Mouse (Mus musculus) v-Abl transformed pro-B cells (cell line): ENCODE measurements around the gene Dek.

Experiments used
- in situ Hi-C, 2 experiments: fragments of 400-800 bp; cut with MboI; formaldehyde crosslinking; loops; one replicate each; pipeline ENCODE4 v1.15.1; 2025; ENCODE audit not compliant: unreplicated experiment in 2 of 2

Dek gene

DNA sequence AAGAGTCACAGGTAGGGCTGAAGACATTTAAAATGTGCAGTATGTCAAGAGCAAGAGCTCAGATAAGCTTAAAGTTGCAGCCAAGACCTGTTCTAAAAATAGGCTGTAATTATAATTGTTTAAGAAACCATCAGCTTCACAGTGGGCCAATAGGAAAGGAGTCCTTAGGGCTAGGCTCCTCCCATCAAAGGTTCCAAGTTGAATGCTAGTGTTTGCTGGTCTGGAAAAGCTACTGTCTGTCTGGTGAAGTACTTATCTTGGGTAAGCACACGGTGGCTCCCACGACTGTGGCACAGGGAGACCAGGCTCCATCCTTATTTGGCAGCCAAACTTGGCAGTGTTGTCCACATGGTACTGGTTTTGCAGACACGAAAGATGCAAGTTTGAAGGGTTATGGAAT, 6.9 kb upstream of the Dek start:
- in situ Hi-C loops = loop anchor here in 1 of 2 experiments (25.0 kb wide), 1 partner anchor 376 kb away; the partner anchor contains the start of gene Nup153

DNA sequence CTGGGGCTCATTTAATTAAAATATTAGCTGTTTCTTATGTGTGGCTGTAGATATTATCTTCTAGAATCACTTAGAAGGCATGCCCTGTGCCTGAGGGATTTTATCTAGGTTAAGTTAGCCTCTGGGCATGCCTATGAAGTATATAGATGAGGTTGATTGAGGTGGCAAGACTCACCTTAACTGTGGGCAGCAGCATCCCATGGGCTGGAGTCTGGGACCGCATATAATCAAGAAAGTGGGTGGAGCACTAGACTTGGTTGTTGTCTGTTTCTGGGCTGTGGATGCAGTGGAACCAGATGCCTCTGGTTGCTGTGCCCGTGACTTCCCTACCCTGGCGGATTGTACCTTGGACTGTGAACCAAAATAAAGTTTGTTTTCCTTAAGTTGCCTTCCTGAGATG, 6.1 kb upstream of the Dek start:
- in situ Hi-C loops = loop anchor here in 1 of 2 experiments (25.0 kb wide), 1 partner anchor 375 kb away; the partner anchor contains the start of gene Nup153

DNA sequence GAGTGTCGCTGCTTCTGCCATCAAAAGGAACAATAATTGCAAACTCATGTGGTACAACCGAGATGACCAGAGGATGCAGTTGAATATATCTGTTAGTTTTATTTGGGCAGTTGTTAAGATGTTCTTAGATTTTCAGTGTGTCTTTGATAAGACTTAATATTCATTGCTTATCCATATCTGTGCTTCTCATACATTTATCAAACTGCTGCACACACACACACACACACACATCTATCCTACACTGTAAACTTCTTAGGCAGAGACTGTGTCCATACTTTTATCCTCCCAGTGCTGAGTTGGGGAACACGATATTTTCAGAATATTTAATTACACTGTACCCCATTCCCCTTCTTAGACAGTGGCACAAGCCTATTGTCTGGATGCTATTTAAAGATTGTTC, 5.2 kb upstream of the Dek start:
- in situ Hi-C loops = loop anchor here in 1 of 2 experiments (25.0 kb wide), 1 partner anchor 374 kb away; the partner anchor contains the start of gene Nup153

DNA sequence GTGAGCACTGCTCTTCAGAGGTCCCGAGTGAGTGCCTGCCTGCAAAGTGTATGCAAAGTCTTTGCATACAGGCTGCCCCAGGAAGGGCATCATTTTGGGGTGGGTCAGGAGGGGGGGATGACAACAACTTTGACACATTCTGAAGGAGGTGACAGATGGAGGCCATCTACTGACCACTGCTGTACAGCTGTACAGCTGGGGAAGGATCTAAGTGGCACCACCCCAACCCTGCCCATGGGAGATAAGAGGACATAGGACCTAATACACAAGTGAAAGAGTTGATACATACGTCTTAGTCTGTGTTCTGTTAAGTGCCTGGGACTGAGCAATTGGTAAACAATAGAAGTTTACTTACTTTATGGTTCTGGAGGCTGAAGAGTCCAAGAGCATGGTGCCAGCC, 3.2 kb upstream of the Dek start:
- in situ Hi-C loops = loop anchor here (10.0 to 25.0 kb wide), 2 partner anchors 64 to 372 kb away; partner anchors contain the start of genes Kdm1b (in 2 of the 2), Tpmt (in 2 of the 2) and Nup153 (in 1 of the 2)

DNA sequence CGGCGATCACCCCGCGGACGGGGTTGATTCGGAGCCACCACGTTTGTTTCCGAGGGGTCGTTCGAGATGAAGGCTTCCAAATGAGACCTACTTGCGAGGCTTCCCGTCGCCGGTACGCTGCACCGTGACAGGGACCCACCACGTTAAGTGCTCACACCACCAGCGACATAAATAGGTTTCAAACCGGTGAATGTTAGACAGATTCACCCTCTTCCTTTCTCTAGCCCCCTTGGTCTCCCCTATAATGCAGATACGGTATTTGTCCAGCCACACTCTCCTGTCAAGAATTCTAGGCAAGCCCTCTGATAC, 533 bp upstream of the Dek start:
- in situ Hi-C loops = loop anchor here (10.0 to 25.0 kb wide), 2 partner anchors 62 to 369 kb away; partner anchors contain the start of genes Kdm1b (in 2 of the 2), Tpmt (in 2 of the 2) and Nup153 (in 1 of the 2)

DNA sequence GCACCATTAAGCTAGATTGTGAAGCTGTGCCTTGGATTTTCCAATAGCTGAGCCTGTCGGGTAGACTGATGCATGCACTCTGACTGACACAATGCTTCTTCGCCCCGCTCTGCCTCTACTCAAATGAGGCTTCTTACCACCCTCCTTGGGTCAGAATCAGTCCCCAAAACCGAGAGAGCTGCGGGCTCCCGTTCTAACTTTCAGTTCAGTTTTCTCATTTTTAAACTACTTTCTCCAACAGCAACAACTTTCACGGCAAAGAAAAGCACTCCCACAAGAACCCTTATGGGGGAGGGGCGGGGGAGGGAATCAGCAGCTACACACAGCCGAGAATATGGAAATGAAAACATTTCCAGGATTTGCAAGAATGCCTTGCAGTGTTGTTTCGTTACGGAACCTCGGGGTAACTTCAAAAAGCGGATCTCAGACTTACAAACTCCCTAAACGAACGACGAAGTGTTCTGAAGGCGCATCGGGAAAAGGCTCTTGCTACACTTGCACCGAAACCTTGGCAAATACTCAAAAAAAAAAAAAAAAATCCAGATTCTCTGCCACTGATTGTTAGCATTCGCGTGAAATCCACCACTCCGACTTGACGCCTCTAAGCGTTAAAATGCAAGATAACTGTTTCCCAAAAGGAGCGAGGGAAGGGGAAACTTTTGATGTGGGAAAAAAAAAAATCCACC, 1.0 kb downstream of the Dek start:
- in situ Hi-C loops = loop anchor here (10.0 to 25.0 kb wide), 2 partner anchors 60 to 368 kb away; partner anchors contain the start of genes Kdm1b (in 2 of the 2), Tpmt (in 2 of the 2) and Nup153 (in 1 of the 2)

DNA sequence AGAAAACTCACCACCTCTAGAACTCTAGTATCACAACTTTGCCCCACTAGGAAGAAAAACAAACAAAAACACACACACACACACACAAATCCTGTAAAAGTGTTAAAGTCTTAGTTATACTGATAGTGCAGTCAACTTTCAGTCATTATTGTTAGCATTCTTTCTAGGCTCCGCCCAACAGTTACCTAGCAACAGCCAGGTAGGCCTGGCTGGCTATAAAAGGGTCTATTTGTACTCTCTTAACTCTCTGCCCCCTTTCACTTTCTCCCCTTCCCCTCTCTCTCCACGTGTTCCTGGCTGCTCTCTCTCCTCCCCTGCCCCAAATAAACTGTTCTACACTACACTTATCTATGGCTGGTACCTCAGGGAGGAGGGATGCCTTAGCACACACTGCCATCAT, 1.9 kb downstream of the Dek start:
- in situ Hi-C loops = loop anchor here (10.0 to 25.0 kb wide), 2 partner anchors 59 to 367 kb away; partner anchors contain the start of genes Kdm1b (in 2 of the 2), Tpmt (in 2 of the 2) and Nup153 (in 1 of the 2)

DNA sequence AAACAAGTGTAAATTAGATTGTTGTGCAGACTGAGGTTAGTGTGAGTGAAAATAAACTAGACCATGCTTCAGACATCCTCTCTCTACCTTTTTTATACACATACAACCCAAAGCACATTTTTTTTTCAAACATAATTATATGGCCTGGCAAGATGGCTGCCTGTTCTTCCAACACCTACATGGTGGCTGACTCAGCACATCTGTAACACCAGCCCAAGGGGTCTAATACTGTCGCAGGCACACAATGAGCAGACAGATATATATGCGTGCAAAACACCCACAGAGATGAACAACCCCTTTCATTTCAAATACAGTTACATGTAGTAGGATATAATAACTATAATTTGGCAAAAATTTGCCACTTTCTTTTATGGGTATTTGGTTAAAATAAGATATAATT, 5.4 kb downstream of the Dek start:
- in situ Hi-C loops = loop anchor here (10.0 to 25.0 kb wide), 2 partner anchors 56 to 363 kb away; partner anchors contain the start of genes Kdm1b (in 2 of the 2), Tpmt (in 2 of the 2) and Nup153 (in 1 of the 2)

DNA sequence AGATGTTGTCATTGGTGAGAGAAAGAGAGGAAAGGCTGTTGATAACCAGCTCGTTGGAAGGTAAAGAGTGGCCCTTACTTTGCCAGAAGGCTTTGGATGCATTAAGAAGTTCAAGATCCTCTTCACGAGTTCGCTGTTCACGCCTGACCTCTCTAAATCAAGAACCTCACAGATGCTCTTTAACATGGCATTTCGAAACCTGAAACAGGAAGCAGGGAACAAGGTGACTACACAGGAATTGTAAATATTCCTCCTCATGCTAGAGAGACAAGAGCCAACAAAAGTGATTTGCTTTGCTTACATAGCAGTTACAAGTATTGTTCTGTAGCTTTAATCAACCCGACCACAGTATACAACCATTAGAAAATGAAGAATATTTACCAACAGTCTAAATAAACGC, 6.7 kb downstream of the Dek start:
- in situ Hi-C loops = no loop called here

DNA sequence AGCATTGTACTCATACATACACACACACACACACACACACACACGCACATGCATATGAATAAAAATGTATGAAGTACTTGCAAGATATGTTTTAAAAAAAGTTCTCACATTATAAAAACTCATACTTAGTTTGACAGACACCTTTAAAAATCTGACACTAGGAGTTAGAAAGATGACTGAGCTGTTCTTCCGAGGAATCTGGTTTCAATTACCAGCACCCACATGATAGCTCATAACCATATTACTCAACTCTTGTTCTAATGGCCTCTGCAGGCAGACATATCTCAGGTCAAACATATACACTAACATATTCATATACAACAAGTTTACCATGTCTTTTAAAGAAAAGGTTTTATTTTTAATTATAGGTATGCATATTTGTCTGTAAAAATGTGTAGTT, 9.4 kb downstream of the Dek start:
- in situ Hi-C loops = no loop called here

DNA sequence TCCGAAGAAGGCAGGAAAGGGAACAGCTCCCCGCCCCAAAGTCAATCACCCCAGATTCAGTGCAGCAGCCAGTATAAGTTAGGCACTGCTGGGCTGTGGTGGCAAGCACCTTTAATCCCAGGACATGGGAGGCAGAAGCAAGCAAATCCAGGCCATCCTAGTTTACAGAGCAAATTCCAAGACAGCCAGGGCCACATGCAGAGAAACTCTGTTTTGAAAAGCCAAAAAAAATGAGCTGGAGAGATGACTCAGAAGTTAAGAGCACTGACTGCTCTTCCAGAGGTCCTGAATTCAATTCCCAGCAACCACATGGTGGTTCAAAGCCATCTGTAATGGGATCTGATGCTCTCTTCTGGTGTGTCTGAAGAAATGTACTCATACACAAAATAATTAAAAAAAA, 12.2 kb downstream of the Dek start:
- in situ Hi-C loops = no loop called here

DNA sequence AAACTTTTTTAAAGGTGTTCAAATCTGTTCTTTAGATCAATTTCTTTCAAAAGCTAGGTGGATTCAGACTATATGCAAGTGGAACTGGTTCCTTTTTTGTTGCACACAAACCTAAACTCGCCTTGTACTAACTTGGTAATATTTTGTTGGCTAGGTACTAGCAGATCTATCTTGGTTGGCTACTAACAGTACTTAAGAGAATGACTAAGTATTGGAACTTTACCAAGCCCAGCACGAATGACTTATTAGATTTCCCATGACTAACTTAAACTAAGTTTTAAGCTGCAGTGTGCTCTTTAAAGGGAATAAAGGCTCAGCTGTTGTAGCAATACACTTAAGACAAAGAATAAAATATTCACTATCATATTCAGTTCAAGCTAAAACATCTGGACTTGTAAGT, 16.7 kb downstream of the Dek start:
- in situ Hi-C loops = loop anchor here in 1 of 2 experiments (10.0 kb wide), 1 partner anchor 196 kb away; no protein-coding TSS in a partner anchor

DNA sequence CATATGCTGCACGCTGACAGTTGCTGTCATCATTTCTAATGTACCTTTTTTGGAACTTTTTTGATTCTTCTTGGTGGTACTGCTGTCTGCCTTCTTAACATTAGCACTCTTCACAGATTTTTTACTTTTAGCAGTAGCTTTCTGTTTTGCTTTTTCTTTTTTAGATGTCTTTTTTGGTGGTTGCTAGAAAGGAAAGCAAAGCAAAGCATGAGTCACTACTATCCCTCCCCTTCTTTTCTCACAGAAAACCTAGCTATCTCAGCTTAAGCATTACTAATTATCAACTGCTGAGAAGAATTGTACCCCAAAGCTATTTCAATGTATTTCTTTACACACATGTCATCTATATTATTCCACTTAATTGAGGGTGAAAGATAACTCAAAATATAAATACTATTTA, 17.6 kb downstream of the Dek start:
- in situ Hi-C loops = loop anchor here in 1 of 2 experiments (10.0 kb wide), 1 partner anchor 196 kb away; no protein-coding TSS in a partner anchor

DNA sequence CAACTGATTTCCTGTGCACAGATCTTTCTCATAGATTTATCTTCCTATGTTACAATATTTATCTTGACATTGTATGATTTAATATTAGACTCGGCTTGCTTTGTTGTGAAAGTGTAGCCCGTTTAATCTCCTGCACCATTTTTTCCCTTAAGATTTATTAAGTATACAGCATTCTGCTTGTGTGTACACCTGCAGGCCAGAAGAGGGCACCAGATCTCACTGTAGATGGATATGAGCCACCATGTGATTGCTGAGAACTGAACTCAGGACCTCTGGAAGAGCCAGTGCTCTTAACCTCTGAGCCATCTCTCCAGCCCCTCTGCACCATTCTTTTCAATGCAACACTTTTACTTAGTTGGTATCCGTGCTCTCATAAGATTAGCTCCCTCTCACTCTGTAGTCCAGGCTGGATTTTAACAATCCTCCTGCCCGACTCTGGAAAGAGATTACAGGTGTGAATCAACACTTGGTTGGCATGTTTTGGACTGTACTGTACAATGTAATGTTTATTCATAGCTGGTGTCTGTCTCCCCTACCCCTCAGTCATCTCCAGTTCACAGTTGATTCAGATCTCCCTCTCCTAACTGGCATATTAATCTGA, 25.0 kb downstream of the Dek start:
- in situ Hi-C loops = loop anchor here in 1 of 2 experiments (10.0 kb wide), 1 partner anchor 204 kb away; no protein-coding TSS in a partner anchor

DNA sequence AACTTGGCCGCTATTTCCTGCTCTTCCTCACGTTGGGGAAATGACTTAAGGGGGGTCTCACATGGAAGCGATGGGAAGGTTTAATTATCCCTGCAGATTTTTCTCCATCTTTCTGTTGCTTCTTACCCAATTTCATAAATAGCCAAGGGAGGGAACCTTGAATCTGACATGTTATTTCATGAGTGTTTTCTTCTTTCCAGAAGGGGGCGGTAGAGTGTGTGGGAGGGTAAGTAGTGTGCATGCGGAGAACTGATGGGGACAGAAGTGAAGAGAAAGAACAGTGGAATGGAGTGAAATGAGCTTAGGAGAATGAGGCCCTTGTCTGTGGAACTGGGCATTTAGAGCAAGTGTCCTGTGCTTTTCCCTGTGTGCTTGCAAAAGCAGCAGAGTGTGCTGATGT, 27.2 kb downstream of the Dek start:
- in situ Hi-C loops = loop anchor here in 1 of 2 experiments (10.0 kb wide), 1 partner anchor 206 kb away; no protein-coding TSS in a partner anchor

DNA sequence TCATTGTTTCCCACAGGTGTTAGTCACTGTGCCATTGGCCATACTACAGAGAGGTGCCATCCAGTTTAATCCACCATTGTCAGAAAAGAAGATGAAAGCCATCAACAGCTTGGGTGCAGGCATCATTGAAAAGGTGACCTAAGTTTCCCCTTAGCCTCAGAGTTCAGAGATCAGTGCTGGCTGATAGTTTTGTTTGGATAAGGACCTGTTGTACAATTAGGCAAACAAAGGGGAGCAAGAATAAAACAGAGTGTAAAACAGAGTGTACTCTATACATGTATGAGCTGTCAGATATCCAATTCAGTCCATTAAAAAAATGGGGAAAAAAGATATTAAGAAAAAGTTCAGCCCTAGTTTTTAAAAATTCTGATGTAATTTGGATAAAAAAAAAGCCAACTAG, 28.6 kb downstream of the Dek start:
- in situ Hi-C loops = loop anchor here in 1 of 2 experiments (10.0 kb wide), 1 partner anchor 207 kb away; no protein-coding TSS in a partner anchor

DNA sequence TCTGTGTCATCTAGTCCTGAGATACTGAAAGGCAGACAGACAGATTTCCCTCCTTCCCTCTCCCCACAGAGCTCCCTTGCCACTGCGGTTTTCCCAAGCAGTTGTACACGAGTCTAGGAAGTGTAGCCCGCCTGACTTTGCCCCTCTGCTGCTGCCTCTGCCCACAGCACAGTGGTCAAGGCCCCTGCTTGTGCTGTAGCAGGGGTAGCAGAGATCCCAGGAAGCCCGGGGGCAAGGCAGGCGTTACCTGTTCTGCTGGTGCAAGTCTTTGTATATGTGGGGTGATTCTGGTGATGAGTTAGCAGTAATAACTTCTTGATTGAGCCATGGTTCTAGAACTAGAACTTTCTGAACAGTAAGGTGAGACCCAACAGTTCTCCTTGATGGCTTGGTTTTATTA, 29.8 kb downstream of the Dek start:
- in situ Hi-C loops = loop anchor here in 1 of 2 experiments (10.0 kb wide), 1 partner anchor 209 kb away; no protein-coding TSS in a partner anchor

DNA sequence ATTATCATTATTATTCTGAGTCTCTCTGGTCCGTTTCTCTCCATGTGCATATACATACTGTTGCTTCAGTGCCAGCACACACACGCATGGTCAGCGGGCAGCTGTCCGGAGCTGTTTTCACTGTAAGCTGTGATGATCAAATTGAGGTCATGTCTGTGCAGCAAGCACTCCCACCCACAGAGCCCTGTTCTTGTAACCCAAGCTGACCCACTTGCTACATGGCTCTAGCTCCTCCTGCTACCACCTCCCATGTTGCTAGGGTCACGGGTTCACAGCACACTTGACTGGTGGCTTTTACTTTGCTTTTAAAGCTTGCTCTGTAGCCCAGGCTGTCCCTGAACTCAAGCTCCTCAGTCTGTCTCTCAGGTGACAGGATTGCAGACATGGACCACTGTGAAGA, 33.5 kb downstream of the Dek start:
- in situ Hi-C loops = loop anchor here in 1 of 2 experiments (10.0 kb wide), 1 partner anchor 212 kb away; no protein-coding TSS in a partner anchor

DNA sequence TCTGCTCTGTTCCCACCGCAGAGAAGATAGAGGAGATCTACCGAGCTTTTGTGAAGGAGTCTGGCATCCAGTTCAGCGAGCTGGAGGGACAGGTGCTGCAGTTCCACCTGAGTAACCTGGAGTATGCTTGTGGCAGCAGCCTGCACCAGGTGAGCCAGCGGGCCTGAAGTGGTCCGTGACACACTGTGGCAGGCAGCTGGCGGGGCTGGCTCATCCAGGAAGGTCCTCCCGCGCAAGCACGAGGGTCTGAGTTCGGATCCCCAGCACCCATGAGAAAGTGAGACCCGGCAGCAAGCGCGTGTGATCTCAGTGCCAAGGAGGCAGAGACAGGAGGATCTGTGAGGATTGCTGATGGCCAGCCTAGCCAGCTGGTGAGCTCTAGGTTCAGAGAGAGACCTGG, 34.1 kb downstream of the Dek start:
- in situ Hi-C loops = loop anchor here in 1 of 2 experiments (10.0 kb wide), 1 partner anchor 213 kb away; no protein-coding TSS in a partner anchor

DNA sequence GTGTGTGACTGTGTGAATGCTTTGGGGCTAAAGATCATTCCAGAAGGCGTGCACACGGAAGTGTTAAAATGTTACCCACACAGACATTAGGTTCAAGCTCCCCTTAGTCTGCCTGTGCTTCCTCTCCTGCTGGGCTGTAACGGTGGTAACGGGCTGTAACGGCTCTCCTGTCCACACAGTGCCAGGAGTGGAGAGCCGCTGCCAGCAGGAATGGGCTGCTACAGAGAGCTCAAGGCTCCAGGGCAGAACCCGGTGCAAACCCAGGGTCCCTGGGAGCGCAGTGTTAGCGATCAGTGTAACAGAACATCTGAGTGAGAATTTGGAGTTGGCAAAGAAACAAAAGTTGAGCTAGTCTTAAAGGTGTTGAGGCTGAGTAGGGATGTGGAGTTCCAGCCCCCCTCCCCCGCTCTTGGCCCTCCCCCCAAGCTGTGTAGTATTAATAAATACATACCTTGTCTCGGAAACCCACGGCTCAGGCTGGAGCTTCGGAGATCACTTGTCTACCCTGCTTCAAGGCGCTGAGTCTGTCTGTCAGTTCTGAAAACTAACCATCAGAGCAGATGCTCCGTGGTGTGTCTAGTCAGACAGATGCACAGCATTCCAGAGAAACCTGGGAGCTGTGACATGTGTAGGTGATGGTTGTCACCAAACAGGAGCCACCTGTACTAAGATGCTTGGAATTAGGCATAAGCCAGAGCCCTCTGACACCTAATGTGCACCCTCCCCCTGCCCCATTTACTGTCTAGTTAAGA, 35.5 kb downstream of the Dek start:
- in situ Hi-C loops = loop anchor here in 1 of 2 experiments (10.0 kb wide), 1 partner anchor 214 kb away; no protein-coding TSS in a partner anchor
